Mouse (Mus musculus) mature B cell (primary cell): ENCODE results near the gene Cfap298.

Source experiments
- in situ Hi-C: fragments of 300-500 bp; cut with MboI; formaldehyde crosslinking; loops from 2 replicates; pipeline ENCODE4 v1.14.3; 2019

The Cfap298 gene

GRCm38 (mm10) chr16:90911766-90912165, 23.1 kb downstream of the Cfap298 start:
- in situ Hi-C loops: no loop called here

DNA sequence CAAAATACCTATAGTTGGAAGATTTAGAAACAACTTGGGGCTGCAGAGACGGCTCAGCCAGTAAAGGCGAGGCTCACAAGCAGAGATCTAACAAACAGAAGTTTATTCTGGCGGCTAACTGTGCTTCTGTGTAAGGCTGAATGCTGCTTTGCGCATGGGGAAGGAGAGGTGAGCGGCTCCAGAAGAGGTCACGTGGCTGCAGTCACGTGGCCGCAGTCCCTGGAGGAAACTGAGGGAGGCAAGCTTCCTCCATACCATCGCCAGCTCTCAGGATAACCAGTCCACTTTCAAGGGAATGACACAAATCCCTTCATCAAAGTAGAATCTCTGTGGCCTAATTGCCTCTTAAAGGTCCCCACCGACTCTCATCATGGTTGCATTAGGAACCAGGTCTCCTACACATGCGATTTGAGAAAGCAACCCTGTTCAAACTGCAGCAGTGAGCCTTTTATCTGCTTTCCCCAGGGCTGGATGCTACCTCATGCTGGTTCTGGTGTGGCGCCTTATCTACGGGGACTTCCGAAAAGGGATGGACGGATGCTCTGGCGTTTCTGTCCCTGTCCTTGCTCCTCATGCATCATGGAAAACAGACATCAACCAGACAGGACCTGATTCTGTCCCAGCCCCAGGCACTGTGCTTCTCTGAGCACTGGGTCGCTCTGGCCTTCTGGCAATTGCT, 23.9 kb downstream of the Cfap298 start:
- in situ Hi-C loops: no loop called here

GRCm38 (mm10) chr16:90907250-90907649, 27.7 kb downstream of the Cfap298 start:
- in situ Hi-C loops: no loop called here

GRCm38 (mm10) chr16:90903300-90903699, 31.6 kb downstream of the Cfap298 start:
- in situ Hi-C loops: no loop called here

- in situ Hi-C loops: no loop called here
Measured at GRCm38 (mm10) chr16:90901364-90901763, 33.5 kb downstream of the Cfap298 start.

DNA sequence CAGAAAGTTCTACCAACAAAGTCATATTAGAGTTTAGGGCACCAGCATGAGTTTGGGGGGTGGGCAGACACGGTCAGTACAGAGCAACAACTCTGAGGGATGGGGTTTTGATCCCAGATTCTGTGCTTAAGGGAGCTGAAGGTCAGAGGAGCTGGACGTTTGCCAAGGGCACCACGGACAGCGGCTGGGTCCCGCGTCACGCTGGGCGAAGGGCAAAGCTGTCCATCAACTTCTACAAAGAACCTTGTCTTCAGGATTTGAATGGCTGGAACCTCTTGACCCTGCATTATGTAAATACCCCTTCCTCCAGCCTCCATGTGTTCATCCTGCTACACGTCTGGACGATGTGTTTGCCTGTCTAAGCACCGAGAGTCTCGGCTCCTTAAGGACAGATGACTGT, 35.4 kb downstream of the Cfap298 start:
- in situ Hi-C loops: no loop called here

GRCm38 (mm10) chr16:90897651-90898050, 37.3 kb downstream of the Cfap298 start:
- in situ Hi-C loops: no loop called here

DNA sequence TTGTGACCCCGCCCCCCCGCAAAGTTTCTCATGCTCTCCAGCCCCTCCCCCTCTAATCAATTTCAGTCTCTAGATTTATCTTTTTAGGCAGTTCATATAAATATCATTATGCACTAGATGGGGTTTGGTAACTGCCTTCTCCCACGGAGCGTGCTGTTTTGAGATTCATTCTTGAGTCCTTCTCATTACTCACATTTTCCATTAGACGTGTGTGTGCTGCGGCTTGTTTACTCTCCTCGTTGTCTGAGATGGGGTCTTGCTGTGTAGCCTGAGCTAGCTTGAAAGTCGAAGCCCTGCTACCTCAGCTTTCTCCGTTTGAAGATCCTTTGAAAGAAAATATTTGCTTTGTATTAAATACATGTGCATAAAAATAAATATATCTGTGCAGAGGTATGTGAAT, 41.1 kb downstream of the Cfap298 start:
- in situ Hi-C loops: no loop called here

GRCm38 (mm10) chr16:90893019-90893418, 41.9 kb downstream of the Cfap298 start:
- in situ Hi-C loops: no loop called here

DNA sequence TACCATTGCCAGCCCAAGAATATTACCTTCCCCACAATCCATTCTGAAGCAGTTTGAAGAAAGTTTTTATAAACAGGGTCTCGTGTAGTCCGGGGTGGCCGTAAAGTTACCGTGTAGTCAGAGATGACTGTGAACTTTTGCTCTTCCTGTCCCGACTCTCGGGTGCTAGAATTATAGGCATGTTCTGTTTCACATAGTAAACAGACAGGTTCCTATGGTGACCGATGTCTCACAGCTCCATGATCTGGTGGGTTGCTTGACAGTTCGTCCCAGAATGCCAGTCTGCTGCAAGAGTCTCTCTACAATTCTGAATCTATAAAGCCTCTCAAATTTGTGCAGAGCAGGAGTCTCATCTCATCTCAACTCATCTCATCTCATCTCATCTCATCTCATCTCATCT, 42.8 kb downstream of the Cfap298 start:
- in situ Hi-C loops: no loop called here

GRCm38 (mm10) chr16:90891601-90892000, 43.3 kb downstream of the Cfap298 start:
- in situ Hi-C loops: no loop called here

DNA sequence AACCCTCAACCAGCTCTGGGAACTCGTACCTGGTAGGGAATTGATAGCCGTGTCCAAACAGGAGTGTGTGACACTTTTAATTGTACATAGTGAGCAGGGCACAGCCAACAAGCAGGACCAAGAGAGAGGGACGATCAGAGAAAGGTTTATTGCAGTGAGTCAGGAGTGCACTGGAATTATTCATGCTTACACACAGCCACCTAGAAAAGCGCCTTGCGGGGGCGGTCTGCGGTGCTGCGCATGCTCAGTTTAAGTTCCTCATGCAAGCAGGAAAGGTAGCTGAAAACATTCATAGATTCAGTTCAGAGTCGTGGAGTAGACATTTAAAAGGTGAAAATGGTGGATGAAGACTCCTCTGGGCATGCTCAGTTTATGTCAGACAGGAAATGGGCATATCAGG, 44.2 kb downstream of the Cfap298 start:
- in situ Hi-C loops: no loop called here

DNA sequence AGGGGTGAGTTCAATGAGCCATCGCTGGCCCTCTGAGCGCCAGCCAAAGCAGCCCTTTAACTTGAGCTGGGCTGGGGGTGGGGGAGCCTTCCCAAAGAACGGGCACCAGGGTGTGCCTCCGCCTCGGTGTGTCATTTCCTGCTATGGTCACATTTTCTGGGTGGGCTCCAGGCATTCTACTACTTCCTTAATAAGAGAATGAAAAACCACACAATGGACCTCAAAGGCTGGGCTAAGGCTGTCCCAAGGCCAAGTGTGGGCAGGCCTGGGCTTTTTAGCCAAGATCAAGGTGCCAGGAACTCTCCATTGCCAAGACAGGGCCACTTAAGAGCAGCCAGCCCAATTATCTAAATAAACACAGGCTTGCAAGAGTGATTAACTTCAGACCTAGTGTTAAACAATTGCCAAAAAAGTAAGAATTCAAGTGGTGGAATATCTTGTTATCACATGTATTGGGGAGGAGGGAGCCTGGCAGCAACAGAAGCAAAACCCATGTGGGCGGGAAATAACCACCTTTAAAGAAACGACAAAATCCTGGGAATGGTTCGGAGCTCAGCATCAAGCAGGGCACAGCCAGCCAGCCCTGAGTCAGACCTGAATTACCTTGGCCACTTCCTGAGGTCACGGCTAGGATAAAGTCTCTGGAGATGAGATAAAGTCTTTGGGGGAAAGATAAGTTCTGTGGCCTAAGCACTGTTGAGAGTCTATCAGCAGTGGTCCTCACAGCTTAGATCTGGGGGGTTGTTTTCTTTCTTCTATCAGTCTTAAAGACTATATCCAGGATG, 48.9 kb downstream of the Cfap298 start:
- in situ Hi-C loops: no loop called here

DNA sequence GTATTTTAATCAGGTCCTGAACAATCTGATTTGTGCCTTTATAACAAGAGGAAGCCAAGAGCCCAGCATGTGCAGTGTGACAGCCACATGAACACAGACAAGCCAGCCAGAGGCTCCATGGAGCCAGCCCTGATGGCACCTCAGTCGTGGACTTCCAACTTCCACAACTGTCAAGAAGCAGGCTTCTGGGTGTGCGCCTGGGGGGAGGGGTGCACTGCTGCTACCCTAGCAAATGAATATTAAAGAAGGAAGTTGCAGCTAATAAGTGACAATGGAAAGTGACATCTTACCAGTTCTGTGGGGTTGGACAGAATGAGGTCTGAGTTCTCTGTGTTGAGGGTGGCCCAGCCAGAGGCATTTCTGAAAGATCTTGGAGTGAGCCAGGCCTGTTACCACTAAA, 49.6 kb downstream of the Cfap298 start:
- in situ Hi-C loops: no loop called here

DNA sequence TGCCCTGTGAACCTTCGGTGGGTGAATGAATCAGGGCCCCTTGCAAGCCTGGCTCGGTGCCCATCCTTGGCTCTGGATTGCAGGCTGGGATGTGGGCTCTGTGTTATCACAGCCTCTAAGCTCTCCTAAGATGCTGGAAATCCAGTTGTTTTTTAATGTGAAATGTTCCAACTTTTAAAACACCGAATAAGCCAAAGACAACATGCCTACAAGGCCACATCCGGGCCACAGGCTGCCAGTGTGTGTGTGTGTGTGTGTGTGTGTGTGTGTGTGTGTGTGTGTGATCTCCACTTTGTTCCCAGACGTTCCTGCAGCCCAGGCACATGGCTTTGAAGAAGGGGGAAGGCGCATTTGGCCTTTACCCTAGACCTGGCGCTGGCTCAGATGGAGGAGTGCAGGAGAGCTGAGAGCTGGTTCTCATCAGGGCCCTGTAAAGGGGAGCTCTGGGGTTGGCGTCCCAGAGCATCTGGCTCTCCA, 52.4 kb downstream of the Cfap298 start:
- in situ Hi-C loops: no loop called here

GRCm38 (mm10) chr16:90878135-90878860, 56.6 kb downstream of the Cfap298 start:
- in situ Hi-C loops: no loop called here
